In genomic region chr11:95298146-95298545, GRCm38 (mm10) we compare ENCODE assay signal across 8 mouse cellular contexts. TPM values are rescaled to one million over a fixed set of nuclear protein-coding genes. Genes with fewer than 3 reads are reported as not detected.
A peak's percentile ranks its signal among the peaks of the same experiment; 100 is the strongest.
DNase-seq lines count a peak whose midpoint lies in the region; ATAC-seq lines count a peak whose summit lies in the region.

No protein-coding gene starts in this region.

- H3K4me3 ChIP-seq in heart, embryonic 10.5 days: no peak overlapping the region

- peak; percentile 95 for ATAC-seq in common myeloid progenitor, adult 5-6 weeks (replicated peaks; ENCODE audit: low read depth, poor library complexity, severe bottlenecking)

- WGBS in heart, embryonic 10.5 days: 15% methylated on average over 2 of the region's 2 CpGs

- H3K4me1 ChIP-seq in heart, embryonic 10.5 days: no peaks in the 10 kb centered on the region

- intact Hi-C loops in heart, postnatal 10 days (cut with DNase I): loop anchor here (1.0 kb wide), 1 partner anchor 39 kb away; no protein-coding TSS in a partner anchor

- H3K27ac ChIP-seq in heart, embryonic 10.5 days: no peak overlapping the region

- peak; percentile 31 to 50 for DNase-seq in heart, postnatal 10 days
- no peak for DNase-seq in heart, embryonic 10.5 days (ENCODE audit: low spot score)
- peak; percentile 55 for DNase-seq in CD4-positive helper T cell, adult 2 months (ENCODE audit: low read depth, low spot score)
- peak; percentile 41 for DNase-seq in lung, postnatal 10 days
- DNase-seq in right cerebral cortex, postnatal 4 days: no peak
- DNase-seq in ovary, postnatal 10 days (ENCODE audit: low spot score): no peak
- DNase-seq in urinary bladder, postnatal 36 days (ENCODE audit: low spot score in 2 of 2): no peak

- no peaks in the 10 kb centered on the region for H3K9me3 ChIP-seq in heart, embryonic 10.5 days

- H3K36me3 ChIP-seq in heart, embryonic 10.5 days: peaks cover 88% of the 10 kb centered on the region

- no peaks in the 10 kb centered on the region for H3K27me3 ChIP-seq in heart, embryonic 10.5 days (ENCODE audit: insufficient read depth, poor library complexity, severe bottlenecking)

RNA-seq across cellular contexts. Expression of gene Kat7, which starts 11.9 kb away (rescaled TPM):
- 10 to 100 TPM; 45.1 to 51.1 TPM for total RNA-seq in heart, postnatal 10 days (2021)
- 66.0 and 68.5 TPM in 2 replicates for polyA plus RNA-seq in heart, embryonic 10.5 days (2016; fragmentation: Nextera tagmentation; extraction: Ambion mirVana)
- 80.1 and 82.4 TPM in 2 replicates for total RNA-seq in common myeloid progenitor, adult 5-6 weeks (2017)

RNA-seq across cellular contexts. Expression of gene Tac4, which starts 36.8 kb away (rescaled TPM):
- total RNA-seq in heart, postnatal 10 days (2021): not detected
- not detected in 2 replicates for polyA plus RNA-seq in heart, embryonic 10.5 days (2016; fragmentation: Nextera tagmentation; extraction: Ambion mirVana)
- not detected in 2 replicates for total RNA-seq in common myeloid progenitor, adult 5-6 weeks (2017)

RNA-seq across cellular contexts. Expression of gene Fam117a, which starts 38.7 kb away (rescaled TPM):
- total RNA-seq in heart, postnatal 10 days (2021): 10 to 100 TPM in 1 of 2 experiments, 1 to 10 TPM in 1; 9.1 to 14.0 TPM
- 8.2 and 10.7 TPM in 2 replicates for polyA plus RNA-seq in heart, embryonic 10.5 days (2016; fragmentation: Nextera tagmentation; extraction: Ambion mirVana)
- 120 and 143 TPM in 2 replicates for total RNA-seq in common myeloid progenitor, adult 5-6 weeks (2017)

Comparison
In these comparisons a context has a peak if more than half of its experiments do, and no peak if none do; other contexts are left out.
1. DNase-seq: peak in heart, postnatal 10 days (2 of 2), CD4-positive helper T cell, adult 2 months (single experiment) and lung, postnatal 10 days (single experiment); none in heart, embryonic 10.5 days (single experiment), right cerebral cortex, postnatal 4 days (single experiment), ovary, postnatal 10 days (single experiment) and urinary bladder, postnatal 36 days (0 of 2).